Mouse (Mus musculus): Measurements from ENCODE around the gene Taar1. TPM values are rescaled to one million over a fixed set of nuclear protein-coding genes. Genes with fewer than 3 reads are reported as not detected.

Taar1 gene
- polyA plus RNA-seq (2015; fragmentation: Nextera tagmentation; extraction: Ambion mirVana) = not detected in 2 replicates

- Histone ChIP-seq H3K9ac (replicated peaks) (no peak within 1 kb of the TSS), H3K4me3 (replicated peaks) (no peak within 1 kb of the TSS), H3K27me3 (no peaks in the 10 kb centered on the region), H3K4me2 (replicated peaks) (no peak within 1 kb of the TSS), H3K27ac (no peak within 1 kb of the TSS), H3K9me3 (no peaks in the 10 kb centered on the region), H3K4me1 (replicated peaks) (no peaks in the 10 kb centered on the region), H3K36me3 (no peaks in the 10 kb centered on the region)
- WGBS = 92% methylated on average over 4 of the region's 4 CpGs
- ATAC-seq = no peak
These were observed at the start of gene Taar1 for GRCm38 (mm10) chr10:23920056-23920455. Gene Taar1, plus strand, starts transcription at chr10:23920356.

- WGBS = 91% methylated on average over 6 of the region's 6 CpGs
- H3K9ac ChIP-seq (replicated peaks) = no peak overlapping the region
These were observed 39.5 kb upstream of the Taar1 start for GRCm38 (mm10) chr10:23880695-23881094.

GRCm38 (mm10) chr10:23884910-23885309 lies 35.2 kb upstream of the Taar1 start:
- no peaks in the 10 kb centered on the region for H3K27me3 ChIP-seq
- no peaks in the 10 kb centered on the region for H3K4me1 ChIP-seq (replicated peaks)
- H3K4me2 ChIP-seq (replicated peaks) = no peak overlapping the region
- H3K9ac ChIP-seq (replicated peaks) = no peak overlapping the region
- no peaks in the 10 kb centered on the region for H3K36me3 ChIP-seq
- H3K9me3 ChIP-seq = no peaks in the 10 kb centered on the region
- 97% methylated on average over 1 of the region's 1 CpGs for WGBS
- ATAC-seq = no peak
- H3K27ac ChIP-seq = no peak overlapping the region
- no peak overlapping the region for H3K4me3 ChIP-seq (replicated peaks)

More at GRCm38 (mm10) chr10:23880695-23881094, 39.5 kb upstream of the Taar1 start:
- H3K27ac ChIP-seq = no peak overlapping the region
- H3K4me3 ChIP-seq (replicated peaks) = no peak overlapping the region
- no peaks in the 10 kb centered on the region for H3K9me3 ChIP-seq
- no peaks in the 10 kb centered on the region for H3K27me3 ChIP-seq
- no peaks in the 10 kb centered on the region for H3K4me1 ChIP-seq (replicated peaks)
- H3K36me3 ChIP-seq = no peaks in the 10 kb centered on the region
- ATAC-seq = no peak
- H3K4me2 ChIP-seq (replicated peaks) = no peak overlapping the region

GRCm38 (mm10) chr10:23886060-23886459 lies 34.1 kb upstream of the Taar1 start:
- Histone ChIP-seq H3K4me1 (replicated peaks) (no peaks in the 10 kb centered on the region), H3K27me3 (no peaks in the 10 kb centered on the region), H3K9me3 (no peaks in the 10 kb centered on the region), H3K36me3 (no peaks in the 10 kb centered on the region), H3K27ac (no peak overlapping the region), H3K9ac (replicated peaks) (no peak overlapping the region), H3K4me3 (replicated peaks) (no peak overlapping the region), H3K4me2 (replicated peaks) (no peak overlapping the region)
- WGBS = 77% methylated on average over 3 of the region's 3 CpGs
- no peak for ATAC-seq

- no peak overlapping the region for H3K4me3 ChIP-seq (replicated peaks)
- no peaks in the 10 kb centered on the region for H3K36me3 ChIP-seq
- no peaks in the 10 kb centered on the region for H3K9me3 ChIP-seq
- H3K4me2 ChIP-seq (replicated peaks) = no peak overlapping the region
- no peaks in the 10 kb centered on the region for H3K4me1 ChIP-seq (replicated peaks)
- 93% methylated on average over 1 of the region's 1 CpGs for WGBS
- no peak for ATAC-seq
- H3K27ac ChIP-seq = no peak overlapping the region
- no peaks in the 10 kb centered on the region for H3K27me3 ChIP-seq
- no peak overlapping the region for H3K9ac ChIP-seq (replicated peaks)
These were observed 27.2 kb upstream of the Taar1 start for GRCm38 (mm10) chr10:23892987-23893386.

GRCm38 (mm10) chr10:23894601-23895349 lies 25.4 kb upstream of the Taar1 start, which contains the start of gene Vnn1:
Gene Vnn1, plus strand, starts transcription at chr10:23894688.
- Histone ChIP-seq H3K36me3 (no peaks in the 10 kb centered on the region), H3K9me3 (no peaks in the 10 kb centered on the region), H3K27ac (no peak within 1 kb of the TSS), H3K9ac (replicated peaks) (no peak within 1 kb of the TSS), H3K4me2 (replicated peaks) (peak within 1 kb of the TSS; percentile 39), H3K4me3 (replicated peaks) (no peak within 1 kb of the TSS), H3K27me3 (no peaks in the 10 kb centered on the region), H3K4me1 (replicated peaks) (no peaks in the 10 kb centered on the region)
- WGBS = 45% methylated on average over 21 of the region's 21 CpGs
- ATAC-seq = no peak

GRCm38 (mm10) chr10:23895376-23895775 lies 24.8 kb upstream of the Taar1 start:
- no peaks in the 10 kb centered on the region for H3K36me3 ChIP-seq
- H3K4me3 ChIP-seq (replicated peaks) = no peak overlapping the region
- no peaks in the 10 kb centered on the region for H3K9me3 ChIP-seq
- no peaks in the 10 kb centered on the region for H3K27me3 ChIP-seq
- no peak overlapping the region for H3K9ac ChIP-seq (replicated peaks)
- H3K4me1 ChIP-seq (replicated peaks) = no peaks in the 10 kb centered on the region
- no peak overlapping the region for H3K27ac ChIP-seq
- 87% methylated on average over 7 of the region's 7 CpGs for whole genome bisulfite sequencing
- no peak overlapping the region for H3K4me2 ChIP-seq (replicated peaks)
- ATAC-seq = no peak

GRCm38 (mm10) chr10:23901119-23901518 lies 19.0 kb upstream of the Taar1 start:
- Histone ChIP-seq H3K9me3 (no peaks in the 10 kb centered on the region), H3K4me2 (replicated peaks) (no peak overlapping the region), H3K4me1 (replicated peaks) (peaks cover 3% of the 10 kb centered on the region; the same call in 1 of the 2 replicates), H3K4me3 (replicated peaks) (no peak overlapping the region), H3K27ac (no peak overlapping the region), H3K27me3 (no peaks in the 10 kb centered on the region), H3K9ac (replicated peaks) (no peak overlapping the region), H3K36me3 (no peaks in the 10 kb centered on the region)
- 14% methylated on average over 3 of the region's 3 CpGs for WGBS
- 0 out of 2 replicates have a peak, but pooled peaks have one; percentile 24 for ATAC-seq

- Histone ChIP-seq H3K36me3 (no peaks in the 10 kb centered on the region), H3K27ac (no peak overlapping the region), H3K9ac (replicated peaks) (no peak overlapping the region), H3K4me2 (replicated peaks) (no peak overlapping the region), H3K4me3 (replicated peaks) (no peak overlapping the region), H3K4me1 (replicated peaks) (peaks cover 3% of the 10 kb centered on the region; the same call in 1 of the 2 replicates), H3K27me3 (no peaks in the 10 kb centered on the region), H3K9me3 (no peaks in the 10 kb centered on the region)
- WGBS = 91% methylated on average over 1 of the region's 1 CpGs
- ATAC-seq = no peak
These were observed 14.5 kb upstream of the Taar1 start for GRCm38 (mm10) chr10:23905661-23906060.

- H3K9me3 ChIP-seq = no peaks in the 10 kb centered on the region
- H3K27me3 ChIP-seq = no peaks in the 10 kb centered on the region
- no peak overlapping the region for H3K4me2 ChIP-seq (replicated peaks)
- H3K36me3 ChIP-seq = no peaks in the 10 kb centered on the region
- H3K4me1 ChIP-seq (replicated peaks) = no peaks in the 10 kb centered on the region
- no peak for ATAC-seq
- no peak overlapping the region for H3K27ac ChIP-seq
- H3K4me3 ChIP-seq (replicated peaks) = no peak overlapping the region
- 61% methylated on average over 3 of the region's 3 CpGs for whole genome bisulfite sequencing
- no peak overlapping the region for H3K9ac ChIP-seq (replicated peaks)
These were observed 2.3 kb downstream of the Taar1 start for GRCm38 (mm10) chr10:23922468-23922867.

- H3K4me1 ChIP-seq (replicated peaks) = no peaks in the 10 kb centered on the region
- WGBS = 83% methylated on average over 2 of the region's 2 CpGs
- ATAC-seq = no peak
- no peak overlapping the region for H3K4me3 ChIP-seq (replicated peaks)
- H3K9me3 ChIP-seq = no peaks in the 10 kb centered on the region
- H3K36me3 ChIP-seq = no peaks in the 10 kb centered on the region
- no peak overlapping the region for H3K27ac ChIP-seq
- no peak overlapping the region for H3K9ac ChIP-seq (replicated peaks)
- no peaks in the 10 kb centered on the region for H3K27me3 ChIP-seq
- no peak overlapping the region for H3K4me2 ChIP-seq (replicated peaks)
These were observed 3.8 kb downstream of the Taar1 start for GRCm38 (mm10) chr10:23923941-23924340.

GRCm38 (mm10) chr10:23937613-23938012 lies 17.5 kb downstream of the Taar1 start:
- no peak overlapping the region for H3K27ac ChIP-seq
- H3K4me1 ChIP-seq (replicated peaks) = no peaks in the 10 kb centered on the region
- H3K4me2 ChIP-seq (replicated peaks) = no peak overlapping the region
- H3K4me3 ChIP-seq (replicated peaks) = no peak overlapping the region
- no peaks in the 10 kb centered on the region for H3K36me3 ChIP-seq
- ATAC-seq = no peak
- H3K9ac ChIP-seq (replicated peaks) = no peak overlapping the region
- WGBS = 50% methylated on average over 4 of the region's 4 CpGs
- H3K27me3 ChIP-seq = no peaks in the 10 kb centered on the region
- no peaks in the 10 kb centered on the region for H3K9me3 ChIP-seq

GRCm38 (mm10) chr10:23938312-23938711 lies 18.2 kb downstream of the Taar1 start, which contains the start of gene Taar2:
Gene Taar2, plus strand, starts transcription at chr10:23938572.
- Histone ChIP-seq H3K9ac (replicated peaks) (no peak within 1 kb of the TSS), H3K9me3 (no peaks in the 10 kb centered on the region), H3K4me2 (replicated peaks) (no peak within 1 kb of the TSS), H3K4me1 (replicated peaks) (no peaks in the 10 kb centered on the region), H3K36me3 (no peaks in the 10 kb centered on the region), H3K27me3 (no peaks in the 10 kb centered on the region), H3K27ac (no peak within 1 kb of the TSS), H3K4me3 (replicated peaks) (no peak within 1 kb of the TSS)
- ATAC-seq = no peak
- 40% methylated on average over 6 of the region's 6 CpGs for WGBS
